Mouse (Mus musculus) intestine, embryonic 16.5 days (tissue): ENCODE results near the gene Rhoc. TPM values are rescaled to one million over a fixed set of nuclear protein-coding genes. Genes with fewer than 3 reads are reported as not detected.

Experiments used
- ATAC-seq: fragments of 200-750 bp; cut with Nextera tagmentation; 2 replicates; pipeline ENCODE4 v1.8.0; 2017; ENCODE audit warnings: moderate TSS enrichment, moderate library complexity
- H3K27ac ChIP-seq: fragments of 300-500 bp; sonication (generic); 2 replicates; pipeline ENCODE4 v1.5.1; 2014; ENCODE audit warnings: mild to moderate bottlenecking, low read length
- H3K27me3 ChIP-seq: fragments of 300-500 bp; sonication (generic); replicated peaks from 2 replicates; pipeline ENCODE4 v1.6.1; 2014; ENCODE audit warnings: low read length, control low read depth, mixed read lengths; ENCODE audit not compliant: control insufficient read depth, insufficient read depth
- H3K36me3 ChIP-seq: fragments of 300-500 bp; sonication (generic); 2 replicates; pipeline ENCODE4 v1.6.1; 2014; ENCODE audit warnings: low read length, control low read depth; ENCODE audit not compliant: control insufficient read depth, insufficient read depth
- H3K4me1 ChIP-seq: fragments of 300-500 bp; sonication (generic); 2 replicates; pipeline ENCODE4 v1.6.1; 2014; ENCODE audit warnings: low read length, control low read depth, mixed read lengths; ENCODE audit not compliant: control insufficient read depth, insufficient read depth
- H3K4me2 ChIP-seq: fragments of 300-500 bp; sonication (generic); 2 replicates; pipeline ENCODE4 v1.6.1; 2014; ENCODE audit warnings: low read depth, low read length, control low read depth
- H3K4me3 ChIP-seq: fragments of 300-500 bp; sonication (generic); 2 replicates; pipeline ENCODE4 v1.5.1; 2014; ENCODE audit warnings: mild to moderate bottlenecking, low read length
- H3K9ac ChIP-seq: fragments of 300-500 bp; sonication (generic); 2 replicates; pipeline ENCODE4 v1.6.1; 2014; ENCODE audit warnings: low read depth, low read length
- H3K9me3 ChIP-seq: fragments of 300-500 bp; sonication (generic); 2 replicates; pipeline ENCODE4 v1.6.1; 2016; ENCODE audit warnings: low read length, control low read depth; ENCODE audit not compliant: control insufficient read depth
- WGBS: fragments of 180-500 bp; shearing (Covaris S2); extraction: QIAGEN DNeasy Blood & Tissue Kit; methylation state at CpG from one replicate; pipeline ENCODE4 v1.1.7; 2014; 5-methylcytosine and 5-hydroxymethylcytosine counted together
- polyA plus RNA-seq: library from polyadenylated mRNA; unstranded; fragments of >200 nt; fragmentation: Nextera tagmentation; extraction: Ambion mirVana; gene quantifications from 2 replicates; pipeline ENCODE4 v1.2.1, GENCODE M21; 2015

The Rhoc gene
- polyA plus RNA-seq, 1 experiment from 2014 or later = 171 TPM

- Histone ChIP-seq H3K9me3 (no peaks in the 10 kb centered on the region), H3K9ac (peak overlapping the region; percentile 81), H3K27me3 (no peaks in the 10 kb centered on the region), H3K27ac (peak overlapping the region; percentile 92), H3K4me1 (peaks cover 61% of the 10 kb centered on the region), H3K36me3 (peaks cover 8% of the 10 kb centered on the region), H3K4me3 (peak overlapping the region; percentile 76), H3K4me2 (peak overlapping the region; percentile 80)
- 17% methylated on average over 6 of the region's 6 CpGs for WGBS
- no peak for ATAC-seq
Measured at GRCm38 (mm10) chr3:104790401-104790937, 2.3 kb downstream of the Rhoc start.

GRCm38 (mm10) chr3:104791017-104791416 is 2.8 kb downstream of the Rhoc start:
- Histone ChIP-seq H3K27ac (peak overlapping the region; percentile 92), H3K4me3 (peak overlapping the region; percentile 76), H3K4me2 (peak overlapping the region; percentile 80), H3K36me3 (peaks cover 8% of the 10 kb centered on the region), H3K4me1 (peaks cover 66% of the 10 kb centered on the region), H3K27me3 (no peaks in the 10 kb centered on the region), H3K9me3 (no peaks in the 10 kb centered on the region), H3K9ac (peak overlapping the region; percentile 81)
- 22% methylated on average over 4 of the region's 4 CpGs for WGBS
- no peak for ATAC-seq

GRCm38 (mm10) chr3:104791671-104792070 is 3.5 kb downstream of the Rhoc start:
- ATAC-seq = no peak
- 89% methylated on average over 8 of the region's 8 CpGs for WGBS
- peaks cover 8% of the 10 kb centered on the region for H3K36me3 ChIP-seq
- peak overlapping the region; percentile 80 for H3K4me2 ChIP-seq
- peaks cover 68% of the 10 kb centered on the region for H3K4me1 ChIP-seq
- no peaks in the 10 kb centered on the region for H3K27me3 ChIP-seq
- H3K27ac ChIP-seq = no peak overlapping the region
- no peaks in the 10 kb centered on the region for H3K9me3 ChIP-seq
- H3K9ac ChIP-seq = no peak overlapping the region; the same call in 1 of the 2 replicates
- H3K4me3 ChIP-seq = no peak overlapping the region

- Histone ChIP-seq H3K4me3 (no peak overlapping the region; the same call in 1 of the 2 replicates), H3K4me1 (peaks cover 72% of the 10 kb centered on the region), H3K9ac (peak overlapping the region; percentile 48; the same call in 1 of the 2 replicates), H3K27ac (peak overlapping the region; percentile 41; the same call in 1 of the 2 replicates), H3K36me3 (peaks cover 8% of the 10 kb centered on the region), H3K4me2 (no peak overlapping the region), H3K27me3 (no peaks in the 10 kb centered on the region), H3K9me3 (no peaks in the 10 kb centered on the region)
- ATAC-seq = no peak
- WGBS = 51% methylated on average over 15 of the region's 15 CpGs
Measured at GRCm38 (mm10) chr3:104792360-104793270, 4.4 kb downstream of the Rhoc start.

- Histone ChIP-seq H3K4me2 (peak overlapping the region; percentile 44), H3K36me3 (peaks cover 10% of the 10 kb centered on the region), H3K27ac (peak overlapping the region; percentile 92), H3K9me3 (no peaks in the 10 kb centered on the region), H3K27me3 (no peaks in the 10 kb centered on the region), H3K9ac (peak overlapping the region; percentile 60), H3K4me3 (0 out of 2 replicates have a peak overlapping the region, but pooled peaks have one; percentile 19), H3K4me1 (peaks cover 64% of the 10 kb centered on the region)
- WGBS = 38% methylated on average over 20 of the region's 20 CpGs
- peak; percentile 77 for ATAC-seq
Measured at GRCm38 (mm10) chr3:104793871-104794828, 6.0 kb downstream of the Rhoc start.

- ATAC-seq = no peak
Measured at GRCm38 (mm10) chr3:104794953-104795470, 6.8 kb downstream of the Rhoc start.

GRCm38 (mm10) chr3:104795661-104796340 is 7.6 kb downstream of the Rhoc start:
- Histone ChIP-seq H3K9ac (peak overlapping the region; percentile 54), H3K36me3 (peaks cover 19% of the 10 kb centered on the region), H3K27ac (peak overlapping the region; percentile 92), H3K4me3 (no peak overlapping the region), H3K9me3 (no peaks in the 10 kb centered on the region), H3K4me1 (peaks cover 62% of the 10 kb centered on the region), H3K4me2 (0 out of 2 replicates have a peak overlapping the region, but pooled peaks have one; percentile 10), H3K27me3 (no peaks in the 10 kb centered on the region)
- 57% methylated on average over 15 of the region's 15 CpGs for WGBS
- peak; percentile 4 for ATAC-seq

More at GRCm38 (mm10) chr3:104794953-104795470, 6.8 kb downstream of the Rhoc start:
- no peak overlapping the region for H3K4me3 ChIP-seq
- H3K4me1 ChIP-seq = peaks cover 64% of the 10 kb centered on the region
- peaks cover 12% of the 10 kb centered on the region for H3K36me3 ChIP-seq
- H3K4me2 ChIP-seq = no peak overlapping the region; the same call in 1 of the 2 replicates
- H3K9ac ChIP-seq = peak overlapping the region; percentile 54
- peak overlapping the region; percentile 92 for H3K27ac ChIP-seq
- 43% methylated on average over 12 of the region's 12 CpGs for WGBS
- H3K27me3 ChIP-seq = no peaks in the 10 kb centered on the region
- no peaks in the 10 kb centered on the region for H3K9me3 ChIP-seq

- Histone ChIP-seq H3K4me1 (peaks cover 54% of the 10 kb centered on the region), H3K4me2 (no peak overlapping the region), H3K9ac (peak overlapping the region; percentile 12; the same call in 1 of the 2 replicates), H3K9me3 (no peaks in the 10 kb centered on the region), H3K36me3 (peaks cover 22% of the 10 kb centered on the region), H3K27me3 (no peaks in the 10 kb centered on the region), H3K27ac (peak overlapping the region; percentile 92), H3K4me3 (no peak overlapping the region)
- ATAC-seq = peak; percentile 86
- 59% methylated on average over 15 of the region's 15 CpGs for WGBS
Measured at GRCm38 (mm10) chr3:104796430-104797082, 8.4 kb downstream of the Rhoc start.
